Mouse (Mus musculus): ENCODE data around the gene Shank2. TPM values are rescaled to one million over a fixed set of nuclear protein-coding genes. Genes with fewer than 3 reads are reported as not detected.

The Shank2 gene
- total and polyA plus RNA-seq, 3 experiments: not detected

GRCm38 (mm10) chr7:144030796-144031195 lies 29.1 kb downstream of the Shank2 start:
- DNase-seq (ENCODE audit: low read depth, low spot score): no peak
- TF ChIP-seq CHD2 (IDR thresholded peaks at IDR 0.05; ENCODE audit: low read length) (no peak), USF1 (IDR thresholded peaks at IDR 0.05; ENCODE audit: low read depth, low read length) (no peak), KAT2A (conservative IDR thresholded peaks at IDR 0.05; ENCODE audit: low read depth, low read length) (no peak), NELFE (IDR thresholded peaks at IDR 0.05; ENCODE audit: low read depth, low read length) (no peak), MXI1 (IDR thresholded peaks at IDR 0.05; ENCODE audit: low read depth, low read length) (no peak), ZKSCAN1 (IDR thresholded peaks at IDR 0.05; ENCODE audit: low read depth, low read length) (no peak), BHLHE40 (IDR thresholded peaks at IDR 0.05; ENCODE audit: borderline replicate concordance, low read depth, low read length) (no peak), TAL1 (IDR thresholded peaks at IDR 0.05; ENCODE audit: low read length) (no peak), UBTF (IDR thresholded peaks at IDR 0.05; ENCODE audit: borderline replicate concordance, insufficient read depth, low read depth, low read length) (no peak), ZNF384 (IDR thresholded peaks at IDR 0.05; ENCODE audit: low read depth, low read length) (no peak), TBP (IDR thresholded peaks at IDR 0.05; ENCODE audit: low read depth, low read length) (no peak), SMC3 (IDR thresholded peaks at IDR 0.05; ENCODE audit: low read depth, low read length) (no peak), EP300 (IDR thresholded peaks at IDR 0.05; ENCODE audit: low read depth in 1 of 2, low read length in 2 of 2) (no peak), SIN3A (IDR thresholded peaks at IDR 0.05; ENCODE audit: low read length) (no peak), MYC (IDR thresholded peaks at IDR 0.05; ENCODE audit: low read depth, low read length) (no peak), CHD1 (IDR thresholded peaks at IDR 0.05; ENCODE audit: low read depth, low read length) (no peak), MEF2A (IDR thresholded peaks at IDR 0.05; ENCODE audit: extremely low read depth, insufficient replicate concordance, low read depth, low read length, poor library complexity, severe bottlenecking) (no peak), TCF12 (IDR thresholded peaks at IDR 0.05; ENCODE audit: low read depth, low read length) (no peak), MAZ (IDR thresholded peaks at IDR 0.05; ENCODE audit: low read depth, low read length) (no peak), JUND (IDR thresholded peaks at IDR 0.05; ENCODE audit: low read depth, low read length) (no peak)
- H3K9me3 ChIP-seq (replicated peaks; ENCODE audit: insufficient read depth, low read length): no peaks in the 10 kb centered on the region
- no peaks in the 10 kb centered on the region for H3K27me3 ChIP-seq (ENCODE audit: control insufficient read depth in 1 of 2, insufficient read depth in 2 of 2, low read length in 2 of 2)
- H3K9ac ChIP-seq (ENCODE audit: control insufficient read depth, low read depth, low read length, poor library complexity, severe bottlenecking): no peak overlapping the region
- no peaks in the 10 kb centered on the region for H3K36me3 ChIP-seq (ENCODE audit: control insufficient read depth in 1 of 2, insufficient read depth in 2 of 2, low read length in 2 of 2)
- H3K4me1 ChIP-seq (ENCODE audit: control insufficient read depth in 1 of 2, insufficient read depth in 2 of 2, low read length in 2 of 2): no peaks in the 10 kb centered on the region
- H3K27ac ChIP-seq (ENCODE audit: control insufficient read depth, low read depth, low read length): no peak overlapping the region
- H3K79me2 ChIP-seq (ENCODE audit: control insufficient read depth, insufficient read depth, low read length, poor library complexity): no peaks in the 10 kb centered on the region
- no peak overlapping the region for H3K4me3 ChIP-seq (ENCODE audit: control insufficient read depth in 1 of 2, insufficient read depth in 1 of 2, low read depth in 2 of 2, low read length in 2 of 2)

- TF ChIP-seq ZMIZ1 (IDR thresholded peaks at IDR 0.05; ENCODE audit: low read depth, low read length) (no peak), ZKSCAN1 (IDR thresholded peaks at IDR 0.05; ENCODE audit: low read depth, low read length) (no peak), NELFE (IDR thresholded peaks at IDR 0.05; ENCODE audit: low read depth, low read length) (no peak), MEF2A (IDR thresholded peaks at IDR 0.05; ENCODE audit: extremely low read depth, insufficient replicate concordance, low read depth, low read length, poor library complexity, severe bottlenecking) (no peak), USF1 (IDR thresholded peaks at IDR 0.05; ENCODE audit: low read depth, low read length) (no peak), GABPA (IDR thresholded peaks at IDR 0.05; ENCODE audit: low read depth, low read length) (no peak), MXI1 (IDR thresholded peaks at IDR 0.05; ENCODE audit: low read depth, low read length) (no peak), CHD2 (IDR thresholded peaks at IDR 0.05; ENCODE audit: low read length) (no peak), ZC3H11A (IDR thresholded peaks at IDR 0.05; ENCODE audit: low read depth, low read length) (no peak), BHLHE40 (IDR thresholded peaks at IDR 0.05; ENCODE audit: borderline replicate concordance, low read depth, low read length) (no peak), POLR2A (IDR thresholded peaks at IDR 0.05; ENCODE audit: control insufficient read depth in 1 of 2, insufficient read depth in 1 of 2, low read depth in 1 of 2, low read length in 2 of 2, poor library complexity in 1 of 2) (no peak), CHD1 (IDR thresholded peaks at IDR 0.05; ENCODE audit: low read depth, low read length) (no peak), ZNF384 (IDR thresholded peaks at IDR 0.05; ENCODE audit: low read depth, low read length) (no peak), MAZ (IDR thresholded peaks at IDR 0.05; ENCODE audit: low read depth, low read length) (no peak), KAT2A (conservative IDR thresholded peaks at IDR 0.05; ENCODE audit: low read depth, low read length) (no peak), RCOR1 (IDR thresholded peaks at IDR 0.05; ENCODE audit: low read depth, low read length) (no peak), RAD21 (IDR thresholded peaks at IDR 0.05; ENCODE audit: low read depth, low read length) (no peak)
- DNase-seq (ENCODE audit: low read depth, low spot score): no peak
- H3K4me3 ChIP-seq (ENCODE audit: control insufficient read depth in 1 of 2, insufficient read depth in 1 of 2, low read depth in 2 of 2, low read length in 2 of 2): no peak overlapping the region
- H3K36me3 ChIP-seq (ENCODE audit: control insufficient read depth in 1 of 2, insufficient read depth in 2 of 2, low read length in 2 of 2): no peaks in the 10 kb centered on the region
- no peak overlapping the region for H3K27ac ChIP-seq (ENCODE audit: control insufficient read depth, low read depth, low read length)
- H3K79me2 ChIP-seq (ENCODE audit: control insufficient read depth, insufficient read depth, low read length, poor library complexity): no peaks in the 10 kb centered on the region
- H3K27me3 ChIP-seq (ENCODE audit: control insufficient read depth in 1 of 2, insufficient read depth in 2 of 2, low read length in 2 of 2): no peaks in the 10 kb centered on the region
- no peak overlapping the region for H3K9ac ChIP-seq (ENCODE audit: control insufficient read depth, low read depth, low read length, poor library complexity, severe bottlenecking)
- H3K4me1 ChIP-seq (ENCODE audit: control insufficient read depth in 1 of 2, insufficient read depth in 2 of 2, low read length in 2 of 2): no peaks in the 10 kb centered on the region
- no peaks in the 10 kb centered on the region for H3K9me3 ChIP-seq (replicated peaks; ENCODE audit: insufficient read depth, low read length)
These were observed 29.9 kb downstream of the Shank2 start for GRCm38 (mm10) chr7:144031611-144032010.
